Mouse (Mus musculus) midbrain, embryonic 14.5 days (tissue): Measurements from ENCODE around the gene Gadl1. TPM values are rescaled to one million over a fixed set of nuclear protein-coding genes. Genes with fewer than 3 reads are reported as not detected.
A peak's percentile ranks its signal among the peaks of the same experiment; 100 is the strongest.

Experiments used
- ATAC-seq: fragments of 200-750 bp; cut with Nextera tagmentation; 2 replicates; pipeline ENCODE4 v1.8.0; 2017; ENCODE audit warnings: moderate number of reproducible peaks, moderate library complexity; ENCODE audit not compliant: low FRiP score, low TSS enrichment
- DNase-seq: peaks from one replicate; pipeline ENCODE4 v3.0.0-alpha.2; 2015
- H3K27ac ChIP-seq: fragments of 300-500 bp; sonication (generic); replicated peaks from 2 replicates; pipeline ENCODE4 v1.5.1; 2014; ENCODE audit warnings: mild to moderate bottlenecking, low read depth, low read length, moderate library complexity
- H3K27me3 ChIP-seq: fragments of 300-500 bp; sonication (generic); 2 replicates; pipeline ENCODE4 v1.6.1; 2014; ENCODE audit warnings: low read length, control low read depth, mixed read lengths; ENCODE audit not compliant: control insufficient read depth, insufficient read depth
- H3K36me3 ChIP-seq: fragments of 300-500 bp; sonication (generic); 2 replicates; pipeline ENCODE4 v1.6.1; 2014; ENCODE audit warnings: low read length, control low read depth; ENCODE audit not compliant: control insufficient read depth, insufficient read depth
- H3K4me1 ChIP-seq: fragments of 300-500 bp; sonication (generic); 2 replicates; pipeline ENCODE4 v1.6.1; 2014; ENCODE audit warnings: mild to moderate bottlenecking, antibody characterized with exemption, low read length, control low read depth; ENCODE audit not compliant: control insufficient read depth, insufficient read depth
- H3K4me2 ChIP-seq: fragments of 300-500 bp; sonication (generic); 2 replicates; pipeline ENCODE4 v1.6.1; 2014; ENCODE audit warnings: mild to moderate bottlenecking, low read length, moderate library complexity
- H3K4me3 ChIP-seq: fragments of 300-500 bp; sonication (generic); replicated peaks from 2 replicates; pipeline ENCODE4 v1.5.1; 2014; ENCODE audit warnings: low read depth, low read length
- H3K9ac ChIP-seq: fragments of 300-500 bp; sonication (generic); replicated peaks from 2 replicates; pipeline ENCODE4 v1.6.1; 2014; ENCODE audit warnings: mild to moderate bottlenecking, low read length, moderate library complexity
- H3K9me3 ChIP-seq: fragments of 300-500 bp; sonication (generic); 2 replicates; pipeline ENCODE4 v1.6.1; 2016; ENCODE audit warnings: low read length, control low read depth, mixed read lengths; ENCODE audit not compliant: control insufficient read depth
- WGBS: fragments of 180-500 bp; shearing (Covaris S2); extraction: QIAGEN DNeasy Blood & Tissue Kit; methylation state at CpG from one replicate; pipeline ENCODE4 v1.1.7; 2014; 5-methylcytosine and 5-hydroxymethylcytosine counted together
- polyA plus RNA-seq: library from polyadenylated mRNA; unstranded; fragments of >200 nt; fragmentation: Nextera tagmentation; extraction: Ambion mirVana; gene quantifications from 2 replicates; pipeline ENCODE4 v1.2.1, GENCODE M21; 2014

The Gadl1 gene
- polyA plus RNA-seq, 1 experiment from 2014 or later, result 0.13 TPM

DNA sequence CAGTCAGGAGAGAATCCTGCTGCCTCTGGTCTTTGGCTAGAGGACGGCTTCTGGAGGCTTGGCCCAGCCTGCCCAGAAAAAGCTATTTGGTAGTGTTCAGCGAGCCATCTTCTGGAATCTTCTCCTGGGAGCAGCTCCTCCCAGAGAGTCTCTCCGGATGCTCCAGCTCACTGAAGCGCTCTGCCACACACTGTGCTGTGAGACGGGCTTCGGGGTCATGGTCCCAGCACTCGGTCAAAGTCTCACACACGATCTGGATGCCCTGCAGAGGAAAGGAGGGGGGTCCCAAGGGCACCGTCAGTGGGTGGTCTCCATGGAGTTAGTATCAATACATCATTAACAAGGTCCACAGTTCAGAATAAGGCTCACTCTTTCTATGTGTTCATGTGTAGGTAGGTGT is 181.0 kb downstream of the Gadl1 start:
- DNase-seq, result no peak
- no peak for ATAC-seq
- H3K4me1 ChIP-seq, result no peaks in the 10 kb centered on the region
- WGBS, result 85% methylated on average over 9 of the region's 9 CpGs
- H3K4me2 ChIP-seq, result no peak overlapping the region
- H3K4me3 ChIP-seq, result no peak overlapping the region
- no peaks in the 10 kb centered on the region for H3K36me3 ChIP-seq
- H3K27ac ChIP-seq, result no peak overlapping the region
- H3K9ac ChIP-seq, result no peak overlapping the region
- no peaks in the 10 kb centered on the region for H3K27me3 ChIP-seq
- H3K9me3 ChIP-seq, result no peaks in the 10 kb centered on the region

DNA sequence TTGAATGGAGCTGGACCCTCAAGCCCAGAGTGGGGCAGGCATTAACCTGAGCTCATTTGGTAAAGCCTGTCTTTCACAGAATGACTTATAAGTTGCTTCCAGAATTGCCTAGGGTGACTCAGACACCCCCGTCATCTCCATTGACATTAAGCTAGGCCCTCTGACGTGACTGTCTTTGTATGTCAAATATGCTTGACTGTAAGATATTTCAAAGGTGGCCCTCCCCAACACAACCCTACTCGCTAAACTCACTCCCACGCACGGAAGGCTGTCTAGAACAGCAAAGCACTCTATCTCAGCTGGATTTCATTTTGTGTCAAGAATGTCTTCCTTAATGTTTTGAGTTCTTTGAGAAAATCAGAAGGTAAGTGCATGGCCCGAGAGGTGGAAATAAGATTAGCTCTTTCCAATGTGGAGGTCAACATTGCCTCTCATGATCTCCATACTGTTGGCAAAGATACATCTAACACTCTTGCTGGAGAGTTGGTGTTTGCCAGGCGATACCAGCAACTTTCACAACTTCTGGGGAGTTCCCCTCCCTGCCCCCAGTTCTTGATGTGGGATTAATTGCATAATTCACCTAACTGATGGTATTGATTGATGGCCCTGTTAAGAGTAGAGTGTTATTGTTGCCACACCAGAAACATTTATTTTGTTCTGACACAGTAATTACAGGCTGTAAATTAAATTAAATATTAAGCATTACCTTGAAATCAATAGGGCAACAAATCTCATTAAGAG is 182.0 kb downstream of the Gadl1 start:
- DNase-seq (no peak), ATAC-seq (no peak)
- H3K4me1 ChIP-seq, result no peaks in the 10 kb centered on the region
- H3K27me3 ChIP-seq, result no peaks in the 10 kb centered on the region
- no peaks in the 10 kb centered on the region for H3K9me3 ChIP-seq
- H3K27ac ChIP-seq, result no peak overlapping the region
- H3K9ac ChIP-seq, result no peak overlapping the region
- 88% methylated on average over 7 of the region's 7 CpGs for WGBS
- no peak overlapping the region for H3K4me2 ChIP-seq
- H3K36me3 ChIP-seq, result no peaks in the 10 kb centered on the region
- no peak overlapping the region for H3K4me3 ChIP-seq

DNA sequence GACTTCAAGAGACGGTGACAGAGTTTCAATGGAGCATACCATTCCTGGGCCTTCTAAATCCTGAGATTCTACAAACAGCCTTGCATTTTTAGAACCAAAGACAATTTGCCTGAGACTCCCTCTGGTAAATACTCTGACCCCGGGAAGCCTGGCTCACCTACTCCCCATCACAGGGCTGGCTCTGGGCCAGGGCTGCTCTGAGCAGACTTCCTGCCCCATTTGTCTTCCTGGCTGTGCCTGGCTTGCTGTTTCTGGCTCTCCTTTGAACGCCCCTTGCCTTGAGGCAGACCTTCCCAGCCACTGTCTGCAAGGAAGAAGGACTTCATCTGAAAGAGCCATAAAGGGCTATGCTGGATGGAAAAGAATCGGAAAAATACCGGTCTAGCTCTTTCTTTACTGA is 182.7 kb downstream of the Gadl1 start:
- H3K9ac ChIP-seq, result no peak overlapping the region
- no peaks in the 10 kb centered on the region for H3K27me3 ChIP-seq
- H3K4me1 ChIP-seq, result no peaks in the 10 kb centered on the region
- 78% methylated on average over 5 of the region's 5 CpGs for WGBS
- no peaks in the 10 kb centered on the region for H3K36me3 ChIP-seq
- ATAC-seq (no peak), DNase-seq (no peak)
- H3K4me2 ChIP-seq, result no peak overlapping the region
- no peak overlapping the region for H3K4me3 ChIP-seq
- H3K27ac ChIP-seq, result no peak overlapping the region; the same call in 1 of the 2 replicates
- H3K9me3 ChIP-seq, result no peaks in the 10 kb centered on the region

DNA sequence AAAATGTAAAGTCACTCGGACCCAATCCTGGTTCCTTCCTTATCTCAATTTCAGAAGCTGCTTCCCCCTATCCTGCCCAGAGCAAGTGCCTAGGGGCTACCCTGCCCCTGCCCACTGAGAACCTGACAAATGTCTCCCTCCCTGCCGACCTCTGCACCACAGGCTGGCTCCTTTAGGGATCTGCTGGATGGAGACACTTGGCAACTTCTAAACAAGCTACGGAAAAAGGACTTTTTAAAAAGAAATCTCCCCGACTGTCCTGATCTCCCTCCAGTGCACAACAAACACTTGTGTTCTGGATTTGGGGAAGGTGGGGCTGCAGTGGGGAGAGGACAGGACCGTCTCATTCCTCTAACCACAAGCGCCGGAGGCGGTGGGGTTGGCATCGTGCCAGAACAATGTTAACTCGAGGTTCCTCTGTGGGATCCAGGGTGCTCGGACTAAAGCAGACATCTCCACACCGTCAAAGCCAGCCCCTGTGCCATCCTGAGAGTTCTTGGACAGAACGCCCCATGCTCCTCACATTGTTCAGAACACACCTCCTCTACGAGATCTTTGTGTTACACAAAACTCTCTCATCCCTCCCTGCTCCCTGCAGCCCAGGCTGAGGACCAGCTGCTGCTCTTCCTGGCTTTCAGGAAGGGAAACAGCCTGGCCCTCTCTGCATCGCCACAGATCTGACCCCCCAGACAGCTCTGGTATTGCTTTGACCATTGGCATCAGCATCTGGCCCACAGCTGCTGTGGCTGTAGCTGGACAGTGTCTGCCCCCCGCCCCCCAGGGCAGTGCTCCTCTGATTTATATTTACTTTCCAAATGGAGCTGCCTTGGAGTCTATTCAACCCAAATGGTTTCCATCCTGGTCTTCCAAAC is 189.7 kb downstream of the Gadl1 start:
- 69% methylated on average over 16 of the region's 16 CpGs for WGBS
- H3K4me1 ChIP-seq, result 0 out of 2 replicates have a peak, but pooled peaks cover 3% of the 10 kb centered on the region
- H3K9me3 ChIP-seq, result no peaks in the 10 kb centered on the region
- H3K27ac ChIP-seq, result no peak overlapping the region
- no peak for ATAC-seq
- no peak overlapping the region for H3K9ac ChIP-seq
- H3K4me3 ChIP-seq, result no peak overlapping the region
- DNase-seq, result peak; percentile 53
- H3K36me3 ChIP-seq, result no peaks in the 10 kb centered on the region
- H3K4me2 ChIP-seq, result no peak overlapping the region
- no peaks in the 10 kb centered on the region for H3K27me3 ChIP-seq

DNA sequence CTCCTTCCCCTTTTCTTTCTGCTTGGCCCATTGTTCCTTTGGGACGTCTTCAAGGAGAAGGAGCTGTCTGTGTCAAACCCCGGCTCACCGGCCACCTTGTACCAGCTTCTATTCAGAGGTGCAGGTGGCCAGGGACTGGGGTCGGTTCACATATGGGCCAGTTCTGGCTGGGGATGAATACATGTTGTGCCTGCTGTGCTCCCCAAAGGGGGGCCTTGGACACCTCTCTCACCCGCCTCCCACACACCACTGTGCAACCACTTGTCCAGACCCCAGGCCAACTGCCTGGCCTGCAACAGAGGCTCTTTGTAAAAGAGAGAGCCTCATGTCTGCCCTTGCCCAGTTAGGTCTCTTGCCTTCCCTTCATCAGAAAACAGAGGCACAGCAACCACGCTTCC is 190.3 kb downstream of the Gadl1 start:
- H3K27me3 ChIP-seq, result no peaks in the 10 kb centered on the region
- no peak overlapping the region for H3K4me3 ChIP-seq
- no peak for DNase-seq
- H3K4me2 ChIP-seq, result no peak overlapping the region
- H3K9ac ChIP-seq, result no peak overlapping the region
- ATAC-seq, result no peak
- no peaks in the 10 kb centered on the region for H3K9me3 ChIP-seq
- H3K27ac ChIP-seq, result no peak overlapping the region
- no peaks in the 10 kb centered on the region for H3K36me3 ChIP-seq
- 0 out of 2 replicates have a peak, but pooled peaks cover 3% of the 10 kb centered on the region for H3K4me1 ChIP-seq
- 80% methylated on average over 6 of the region's 6 CpGs for WGBS

DNA sequence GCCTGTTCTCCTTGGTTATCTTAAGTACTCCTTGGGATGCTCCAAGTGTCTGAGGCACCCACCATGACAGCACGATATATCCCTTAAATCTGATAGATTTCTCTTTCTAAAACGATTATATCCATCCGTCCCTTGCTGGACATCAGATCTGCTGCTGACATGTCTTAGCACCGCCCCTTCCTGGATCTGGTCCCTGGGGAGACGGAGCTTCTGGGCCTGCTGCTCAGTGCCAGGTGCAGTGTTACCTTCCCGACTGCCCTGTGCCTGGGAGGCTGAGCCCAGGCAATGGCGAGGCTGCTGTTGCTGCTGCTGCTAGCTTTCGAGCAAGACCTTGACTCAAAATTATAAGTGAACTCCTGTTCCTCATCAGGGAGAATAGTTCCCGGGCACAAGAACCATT is 190.8 kb downstream of the Gadl1 start:
- no peak for DNase-seq
- Histone ChIP-seq H3K27ac (no peak overlapping the region), H3K4me3 (no peak overlapping the region), H3K27me3 (no peaks in the 10 kb centered on the region), H3K9me3 (no peaks in the 10 kb centered on the region), H3K4me2 (no peak overlapping the region), H3K9ac (no peak overlapping the region), H3K36me3 (no peaks in the 10 kb centered on the region), H3K4me1 (0 out of 2 replicates have a peak, but pooled peaks cover 3% of the 10 kb centered on the region)
- ATAC-seq, result no peak
- 87% methylated on average over 9 of the region's 9 CpGs for WGBS

DNA sequence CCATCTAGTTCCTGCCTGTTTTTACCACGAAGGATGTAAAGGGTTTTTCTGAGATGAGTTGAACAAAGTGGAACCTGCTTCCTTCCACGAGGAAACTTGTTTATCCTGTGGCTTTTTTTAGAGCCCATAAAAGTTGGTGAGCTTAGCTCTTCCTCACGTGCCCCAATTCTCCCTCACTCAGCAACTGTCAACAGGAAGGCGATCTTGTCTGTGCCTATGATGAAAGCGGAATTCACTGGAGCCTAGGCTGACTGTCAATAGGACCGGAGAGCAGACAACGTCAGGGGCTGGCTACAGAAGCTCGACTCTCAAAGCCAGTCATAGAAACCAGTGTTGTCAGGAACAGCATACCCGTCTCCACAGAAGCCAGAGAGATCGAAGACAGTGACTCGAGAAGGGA is 192.6 kb downstream of the Gadl1 start:
- H3K27ac ChIP-seq, result no peak overlapping the region
- WGBS, result 87% methylated on average over 11 of the region's 11 CpGs

DNA sequence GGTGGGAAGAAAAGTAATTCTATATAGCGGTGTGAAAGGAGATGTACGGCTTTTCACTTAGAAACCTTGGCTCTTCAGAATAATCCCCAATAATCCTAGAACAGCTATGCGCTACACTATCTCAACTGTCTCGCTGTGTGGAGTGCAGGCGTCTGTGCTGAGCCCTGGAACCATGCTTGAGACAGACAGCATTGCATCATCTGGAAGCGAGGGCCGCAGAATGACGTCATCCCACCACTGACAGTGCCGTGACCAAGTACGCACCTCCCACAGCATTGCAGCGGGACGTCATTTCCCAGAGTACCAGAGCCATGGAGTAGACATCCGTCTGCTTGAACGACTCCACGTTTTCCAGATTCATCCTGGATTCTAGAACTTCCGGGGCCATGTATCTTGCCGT is 195.5 kb downstream of the Gadl1 start:
- Histone ChIP-seq H3K4me2 (no peak overlapping the region), H3K9ac (no peak overlapping the region), H3K4me1 (no peaks in the 10 kb centered on the region), H3K27ac (no peak overlapping the region), H3K9me3 (no peaks in the 10 kb centered on the region), H3K4me3 (no peak overlapping the region), H3K36me3 (no peaks in the 10 kb centered on the region), H3K27me3 (no peaks in the 10 kb centered on the region)
- WGBS, result 95% methylated on average over 17 of the region's 17 CpGs
- ATAC-seq, result no peak
- no peak for DNase-seq

More for the DNA sequence above, 192.6 kb downstream of the Gadl1 start:
- ATAC-seq (no peak), DNase-seq (no peak)
- Histone ChIP-seq H3K9me3 (no peaks in the 10 kb centered on the region), H3K36me3 (no peaks in the 10 kb centered on the region), H3K27me3 (no peaks in the 10 kb centered on the region), H3K4me1 (0 out of 2 replicates have a peak, but pooled peaks cover 3% of the 10 kb centered on the region), H3K9ac (no peak overlapping the region), H3K4me3 (no peak overlapping the region), H3K4me2 (no peak overlapping the region)
